Mouse (Mus musculus) granulocyte monocyte progenitor cell, adult 5-6 weeks (primary cell): Measurements from ENCODE around the gene D17H6S53E. TPM values are rescaled to one million over a fixed set of nuclear protein-coding genes. Genes with fewer than 3 reads are reported as not detected.
A peak's percentile ranks its signal among the peaks of the same experiment; 100 is the strongest.

Source experiments
- ATAC-seq: replicated peaks from 2 replicates; pipeline ENCODE4 v1.8.0; 2016; ENCODE audit warnings: mild to moderate bottlenecking, moderate TSS enrichment, inconsistent platforms; ENCODE audit not compliant: poor library complexity, severe bottlenecking
- total RNA-seq, 2 experiments: library from RNA; stranded (forward) in 1 of 2; stranded (reverse) in 1 of 2; fragments of 200-712, 200-1000 nt in 1 of 2; fragments of >200 nt in 1 of 2; fragmentation: Nextera tagmentation in 1 of 2; gene quantifications; 2 replicates each; pipeline ENCODE4 v1.2.3; 2014 to 2017

The D17H6S53E gene
- total RNA-seq, 2 experiments from 2014 or later, result 7.9 to 18.4 TPM

- ATAC-seq, result no peak
Observed at GRCm38 (mm10) chr17:35128996-35129395, 2.8 kb downstream of the D17H6S53E start.

GRCm38 (mm10) chr17:35131038-35131437 lies 4.9 kb downstream of the D17H6S53E start:
- ATAC-seq, result no peak

DNA sequence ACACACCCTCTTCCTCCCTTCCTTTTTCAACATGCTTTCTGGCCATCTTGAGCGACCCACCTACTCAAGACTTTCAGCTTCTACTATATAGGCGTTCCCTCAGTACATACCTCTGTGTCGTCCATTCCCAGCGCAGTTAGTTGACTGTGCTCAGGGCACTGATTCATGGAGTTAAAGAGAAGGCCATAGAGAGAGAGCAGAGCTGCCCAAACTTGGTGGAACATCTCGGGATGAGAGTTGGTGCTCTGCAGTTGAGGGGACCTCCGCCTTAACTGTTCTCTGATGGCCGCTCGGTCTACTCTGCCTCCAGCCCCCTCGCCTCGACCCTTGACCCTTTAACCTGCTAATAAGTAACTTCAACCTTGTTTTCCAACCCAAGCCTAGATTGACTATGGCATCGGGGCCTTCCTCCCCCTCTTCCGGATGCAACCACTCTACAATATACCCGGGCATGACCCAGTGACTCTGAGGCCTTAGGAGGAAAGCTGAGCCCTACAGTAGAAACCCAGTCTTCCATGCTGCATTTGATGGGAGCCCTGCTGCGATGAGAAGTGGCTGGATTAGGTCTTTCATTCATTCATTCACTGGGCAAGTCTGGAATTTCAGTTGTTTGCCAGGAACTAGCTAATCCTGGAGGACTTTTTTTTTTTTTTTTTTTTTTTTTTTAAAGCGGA lies 5.5 kb downstream of the D17H6S53E start, which contains the start of gene Apom:
TSS of gene Apom (minus strand) at position 551 of the 674 bp plus-strand sequence.
- no peak for ATAC-seq

DNA sequence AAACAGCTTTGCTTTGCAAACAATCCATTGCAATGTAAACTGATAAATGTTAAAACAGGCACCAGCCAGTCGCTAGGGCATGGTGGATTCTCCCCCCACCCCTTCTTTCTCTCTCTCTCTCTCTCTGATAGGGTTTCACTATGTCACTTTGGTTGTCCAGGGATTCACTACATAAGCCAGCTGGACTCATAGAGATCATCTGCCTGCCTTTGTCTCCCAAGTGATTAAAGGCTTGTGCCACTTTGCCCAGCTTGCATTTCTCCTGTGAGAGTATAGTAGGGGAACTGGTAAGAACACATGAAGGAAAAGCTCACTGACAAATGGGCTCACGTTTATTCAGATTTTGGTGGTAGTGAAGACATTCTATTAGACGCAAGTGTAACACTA lies 6.0 kb downstream of the D17H6S53E start:
- no peak for ATAC-seq

DNA sequence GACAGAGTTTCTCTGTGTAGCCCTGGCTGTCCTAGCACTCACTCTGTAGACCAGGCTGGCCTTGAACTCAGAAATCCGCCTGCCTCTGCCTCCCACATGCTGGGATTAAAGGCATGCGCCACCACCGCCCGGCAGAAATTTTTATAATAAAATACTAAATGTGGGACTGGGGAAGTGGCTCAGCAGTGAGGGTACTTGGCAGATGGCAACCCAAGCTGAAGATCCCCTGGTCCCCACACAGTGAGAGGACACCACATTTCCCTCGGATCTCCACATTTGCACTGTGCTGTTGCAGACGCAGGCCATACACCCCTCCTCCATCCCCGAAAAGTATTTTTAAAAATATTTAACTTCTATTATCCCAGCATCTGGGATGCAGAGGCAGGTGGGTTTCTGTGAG lies 7.3 kb downstream of the D17H6S53E start:
- no peak for ATAC-seq

- ATAC-seq, result peak; percentile 84
Observed at GRCm38 (mm10) chr17:35134801-35135590, 8.8 kb downstream of the D17H6S53E start, which contains the start of gene Bag6. TSS of gene Bag6 (plus strand) at chr17:35135178.

DNA sequence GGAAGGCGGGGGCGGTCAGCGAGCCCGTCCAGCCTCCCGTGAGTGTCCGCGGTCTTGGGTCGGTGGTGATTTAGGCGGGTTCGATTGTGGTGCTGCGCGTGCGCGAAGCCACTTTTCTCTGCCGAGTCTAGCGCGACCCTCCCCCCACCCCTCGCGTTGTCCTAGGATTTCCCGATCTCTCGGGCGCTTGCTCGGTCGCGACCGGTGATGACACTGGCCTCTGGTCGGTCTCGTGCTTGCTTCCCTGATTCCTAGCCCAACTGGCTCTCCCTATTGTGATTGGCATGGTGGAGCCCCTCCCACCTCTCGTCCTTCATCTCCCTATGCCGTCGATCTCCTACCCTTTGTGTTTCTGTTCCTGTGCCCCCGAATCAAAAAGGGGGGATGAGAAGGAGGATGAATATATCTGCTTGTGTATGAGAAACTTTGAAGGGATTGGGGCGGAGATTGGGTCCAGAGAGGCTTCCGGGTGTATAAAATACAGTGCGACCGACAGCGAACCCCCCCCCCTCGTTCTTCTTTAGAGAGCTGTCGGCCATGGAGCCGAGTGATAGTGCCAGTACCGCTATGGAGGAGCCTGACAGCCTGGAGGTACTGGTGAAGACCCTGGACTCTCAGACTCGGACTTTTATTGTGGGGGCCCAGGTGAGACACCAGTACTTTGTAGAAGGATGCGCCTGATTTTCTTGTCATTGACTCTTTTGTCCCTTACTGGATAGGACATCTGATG lies 9.6 kb downstream of the D17H6S53E start:
- peak; percentile 74 for ATAC-seq

DNA sequence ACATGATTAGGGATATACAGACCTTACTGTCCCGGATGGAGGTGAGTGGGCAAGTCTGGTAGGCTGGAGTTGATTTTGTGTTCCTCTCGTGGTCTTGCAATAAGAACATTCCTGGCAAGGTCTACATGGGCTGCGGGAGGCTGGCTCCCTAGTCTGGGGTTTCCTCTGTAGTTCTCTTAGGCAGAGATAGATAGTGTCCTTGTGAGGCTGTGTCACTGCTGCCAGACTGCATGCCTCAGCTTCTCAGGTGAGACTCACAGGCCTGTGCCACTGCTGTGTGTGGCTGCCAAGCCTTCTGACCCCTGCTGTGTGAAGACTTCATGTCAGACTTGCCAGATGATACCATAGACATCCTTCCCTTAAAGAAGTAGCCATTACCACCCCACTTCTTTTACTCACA lies 13.1 kb downstream of the D17H6S53E start:
- ATAC-seq, result no peak

DNA sequence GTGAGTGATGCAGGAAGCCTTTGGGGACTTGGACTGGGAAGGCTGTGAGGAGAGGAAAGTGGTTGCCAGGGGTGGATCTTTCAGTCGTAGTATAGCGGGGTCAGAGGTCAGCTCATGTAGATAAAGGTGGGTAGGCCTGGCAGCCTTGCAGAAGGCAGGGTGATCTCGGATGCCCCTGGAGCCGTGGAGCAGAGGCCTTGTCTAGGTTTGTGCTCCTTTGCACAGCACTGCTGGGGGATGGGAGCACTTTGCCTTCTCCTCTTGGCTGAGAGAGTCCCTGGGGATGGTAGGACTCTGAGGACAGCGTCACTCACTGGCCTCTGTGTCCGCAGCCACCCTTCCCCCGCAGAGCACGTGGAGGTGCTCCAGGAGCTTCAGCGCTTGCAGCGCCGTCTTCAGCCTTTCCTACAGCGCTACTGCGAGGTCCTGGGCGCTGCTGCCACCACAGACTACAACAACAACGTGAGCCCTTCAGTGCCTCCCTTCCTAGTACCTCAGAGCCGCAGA lies 14.4 kb downstream of the D17H6S53E start:
- ATAC-seq, result no peak

DNA sequence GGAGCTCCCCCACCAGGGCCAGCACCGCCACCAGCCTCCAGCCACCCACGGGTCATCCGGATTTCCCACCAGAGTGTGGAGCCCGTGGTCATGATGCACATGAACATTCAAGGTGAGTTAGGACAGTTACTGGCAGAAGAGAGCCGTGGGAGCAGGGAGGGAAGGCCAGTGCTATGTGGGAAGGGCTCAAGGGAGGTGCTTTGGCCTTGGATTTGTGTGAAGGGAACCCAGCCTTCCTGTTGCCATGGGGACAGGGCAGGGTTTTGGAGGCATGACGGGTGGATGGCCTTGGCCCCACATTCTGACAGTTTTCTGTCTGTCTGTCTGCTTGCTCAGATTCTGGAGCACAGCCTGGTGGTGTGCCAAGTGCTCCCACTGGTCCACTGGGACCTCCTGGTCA lies 15.8 kb downstream of the D17H6S53E start:
- no peak for ATAC-seq

DNA sequence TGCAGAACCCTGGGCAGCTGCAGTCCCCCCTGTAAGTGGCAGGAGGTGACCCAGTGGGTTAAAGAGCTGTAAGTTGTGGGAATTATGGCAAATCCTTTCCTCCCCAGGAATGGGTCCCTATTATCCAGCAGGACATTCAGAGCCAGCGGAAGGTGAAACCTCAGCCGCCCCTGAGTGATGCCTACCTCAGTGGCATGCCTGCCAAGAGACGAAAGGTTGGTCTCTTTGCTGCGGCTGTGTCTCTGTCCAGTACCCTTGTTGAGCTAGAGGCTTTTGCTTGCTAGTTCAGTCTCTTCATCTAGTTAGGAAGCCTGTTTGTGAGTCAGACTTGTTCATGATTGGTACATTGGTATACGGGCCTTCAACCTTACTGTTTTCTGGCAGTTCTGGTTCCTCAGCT lies 20.0 kb downstream of the D17H6S53E start:
- no peak for ATAC-seq

DNA sequence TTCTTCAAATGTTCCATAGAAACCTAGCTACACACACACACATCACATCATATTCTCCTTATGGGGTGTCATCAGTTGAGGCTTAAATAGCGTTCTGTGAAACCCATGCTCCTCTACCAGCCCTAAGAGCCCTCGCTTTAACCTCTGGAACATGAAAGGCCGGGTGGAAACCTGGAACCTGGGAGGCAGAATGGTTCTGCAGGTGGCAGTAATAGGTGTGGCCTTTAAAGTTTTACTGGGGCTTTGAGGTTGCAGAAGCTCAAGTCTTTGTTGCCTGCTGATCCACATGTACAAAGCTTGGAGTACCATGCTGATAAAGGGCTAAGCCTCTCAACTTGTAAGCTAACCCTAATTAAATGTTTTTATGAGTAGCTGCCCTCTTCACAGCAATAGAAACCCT lies 21.2 kb downstream of the D17H6S53E start:
- no peak for ATAC-seq

GRCm38 (mm10) chr17:35147922-35148639 lies 21.9 kb downstream of the D17H6S53E start:
- no peak for ATAC-seq

DNA sequence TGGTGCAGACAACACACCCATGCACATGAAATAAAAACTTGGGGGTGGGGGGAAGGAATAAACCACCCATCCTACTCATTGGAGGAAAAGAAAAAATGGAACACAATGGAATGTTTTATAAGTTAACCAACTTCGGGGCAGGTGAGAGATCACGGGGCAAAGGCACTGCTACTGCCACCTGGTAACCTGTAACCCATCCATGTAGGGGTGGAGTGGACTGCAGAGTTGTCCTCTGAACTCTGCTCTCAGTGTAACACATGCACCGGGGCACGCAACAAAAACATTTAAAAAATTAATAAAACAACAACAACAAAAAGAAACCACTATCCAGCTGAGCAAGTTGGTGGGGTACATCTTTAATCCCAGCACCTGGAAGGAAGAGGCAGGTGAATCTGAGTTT lies 25.9 kb downstream of the D17H6S53E start:
- ATAC-seq, result no peak

GRCm38 (mm10) chr17:35153077-35153476 lies 26.9 kb downstream of the D17H6S53E start:
- no peak for ATAC-seq

DNA sequence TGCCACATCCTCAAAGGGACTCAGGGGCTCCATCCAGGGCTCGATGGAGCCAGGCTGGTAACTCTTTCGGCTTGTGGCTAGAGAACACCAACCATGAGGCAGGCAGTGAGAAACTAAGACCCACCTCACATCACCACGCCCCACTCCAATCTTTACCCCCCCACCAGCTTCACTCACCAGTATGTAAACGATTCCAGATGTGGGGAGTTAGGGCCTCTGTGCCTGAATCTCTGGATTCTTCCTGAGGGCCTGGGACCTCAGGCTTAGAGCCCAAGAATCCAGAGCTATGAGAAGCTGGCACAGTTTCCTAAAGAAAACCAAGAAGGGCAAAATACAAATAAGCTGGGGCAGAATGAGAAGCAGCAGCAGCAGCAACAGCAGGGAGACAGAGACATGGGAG lies 27.8 kb downstream of the D17H6S53E start:
- no peak for ATAC-seq

DNA sequence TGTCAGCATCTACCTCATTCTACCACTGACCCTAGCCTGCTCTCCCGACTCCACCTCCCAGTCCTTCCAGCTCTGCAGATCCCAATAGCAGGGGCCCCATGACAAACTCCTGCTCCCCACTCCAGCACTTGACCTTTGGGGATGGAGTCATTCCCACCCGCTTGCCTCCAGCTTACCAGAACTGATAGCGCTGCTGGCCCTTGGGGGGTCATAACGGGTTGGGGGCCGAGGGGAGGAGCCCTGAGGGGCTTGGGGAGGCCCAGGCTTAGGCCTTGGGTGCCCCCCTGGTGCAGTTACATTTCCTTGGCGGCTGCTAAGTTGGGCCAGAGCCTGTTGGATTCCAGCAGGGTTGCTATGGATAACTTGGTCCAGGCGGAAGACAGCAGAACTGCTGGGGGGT lies 28.4 kb downstream of the D17H6S53E start:
- ATAC-seq, result no peak

DNA sequence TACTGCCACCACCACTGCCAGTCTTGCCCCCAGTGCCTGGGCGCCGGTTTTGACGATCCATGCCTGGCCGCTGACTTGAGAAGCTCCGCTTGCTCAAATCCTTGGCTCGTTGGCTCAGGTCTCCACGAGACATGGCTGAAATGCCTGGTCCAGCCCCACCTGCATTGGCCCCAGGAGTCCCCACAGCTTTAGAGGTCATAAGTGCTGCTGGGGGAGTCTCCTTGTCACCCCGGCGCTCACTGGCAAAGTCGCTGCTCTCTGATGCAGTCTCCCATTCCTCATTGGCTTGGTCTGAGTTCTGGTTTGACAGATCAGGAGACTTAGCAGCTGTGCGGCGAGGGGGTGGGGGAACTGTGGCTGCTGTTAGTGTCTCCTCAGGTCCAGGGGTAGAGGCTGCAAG lies 29.3 kb downstream of the D17H6S53E start:
- ATAC-seq, result no peak

DNA sequence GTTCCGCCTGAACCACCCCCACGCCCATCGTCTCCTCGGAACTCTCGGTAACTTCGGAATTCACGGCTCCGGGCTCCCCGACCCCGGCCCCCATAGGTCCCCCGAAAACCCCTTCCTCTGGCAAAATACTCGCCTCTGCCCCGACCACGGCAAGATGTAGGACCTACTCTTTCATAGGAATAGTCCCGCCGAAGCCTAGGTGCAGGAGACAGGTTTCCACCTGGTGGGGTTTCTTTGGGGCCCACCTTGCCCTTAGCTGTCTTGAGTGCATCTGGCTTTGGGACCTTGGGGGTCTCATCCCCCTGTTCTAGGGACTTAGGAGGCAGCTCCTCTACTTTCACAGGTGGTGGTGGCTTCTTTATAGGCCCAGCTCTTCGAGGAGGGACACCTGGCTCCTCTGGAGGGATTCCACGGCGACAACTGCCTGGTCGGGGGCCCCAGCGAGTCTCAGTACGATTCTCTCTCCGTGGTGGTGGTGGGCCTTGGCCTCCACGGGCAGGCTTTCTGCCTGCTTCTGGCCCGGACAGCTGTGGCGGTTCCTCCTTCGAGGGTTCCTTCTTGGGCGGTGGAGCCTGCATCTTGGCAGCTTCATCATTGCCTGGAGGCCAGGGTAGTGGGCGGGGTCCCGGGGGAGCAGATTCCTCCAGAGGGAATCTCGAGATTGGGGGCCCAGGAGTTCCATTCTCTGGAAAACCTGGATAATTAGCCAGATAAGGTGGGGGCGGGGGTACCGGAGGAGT lies 30.5 kb downstream of the D17H6S53E start:
- ATAC-seq, result no peak

DNA sequence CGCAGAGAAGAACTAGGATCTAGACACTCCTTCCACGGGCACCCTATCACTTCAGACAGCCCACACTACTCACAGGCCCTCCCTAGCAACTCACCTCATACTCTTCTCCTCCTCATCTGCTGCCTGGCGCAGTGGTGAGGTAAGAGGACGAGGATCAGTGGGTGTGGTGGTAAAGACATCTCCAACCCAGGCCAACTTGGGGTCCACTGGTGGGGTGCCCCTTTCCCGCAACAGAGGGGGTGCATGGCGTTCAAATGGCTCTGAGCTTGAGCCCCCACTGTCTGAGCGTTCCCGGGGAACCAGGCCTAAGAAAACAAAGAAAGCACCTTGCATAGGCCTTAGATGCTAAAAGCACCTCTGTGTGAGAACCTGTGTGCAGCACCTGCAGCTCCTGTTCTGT lies 31.1 kb downstream of the D17H6S53E start:
- ATAC-seq, result no peak
